Mouse (Mus musculus) embryonic facial prominence, embryonic 15.5 days (tissue): ENCODE measurements around the gene Mrgprf. TPM values are rescaled to one million over a fixed set of nuclear protein-coding genes. Genes with fewer than 3 reads are reported as not detected.
A peak's percentile ranks its signal among the peaks of the same experiment; 100 is the strongest.

Experiments
- ATAC-seq: fragments of 200-750 bp; cut with Nextera tagmentation; 2 replicates; pipeline ENCODE4 v1.8.0; 2017; ENCODE audit warnings: low read depth, moderate TSS enrichment; ENCODE audit not compliant: insufficient number of reproducible peaks, low FRiP score, low TSS enrichment
- H3K27ac ChIP-seq: fragments of 300-500 bp; sonication (generic); replicated peaks from 2 replicates; pipeline ENCODE4 v1.5.1; 2015; ENCODE audit warnings: mild to moderate bottlenecking, inconsistent platforms
- H3K27me3 ChIP-seq: fragments of 300-500 bp; sonication (generic); 2 replicates; pipeline ENCODE4 v1.6.1; 2015; ENCODE audit warnings: inconsistent platforms
- H3K36me3 ChIP-seq: fragments of 300-500 bp; sonication (generic); 2 replicates; pipeline ENCODE4 v1.6.1; 2015; ENCODE audit warnings: mild to moderate bottlenecking, inconsistent platforms
- H3K4me1 ChIP-seq: fragments of 300-500 bp; sonication (generic); 2 replicates; pipeline ENCODE4 v1.6.1; 2015; ENCODE audit warnings: inconsistent platforms
- H3K4me2 ChIP-seq: fragments of 300-500 bp; sonication (generic); replicated peaks from 2 replicates; pipeline ENCODE4 v1.6.1; 2015; ENCODE audit warnings: mild to moderate bottlenecking, inconsistent platforms
- H3K4me3 ChIP-seq: fragments of 300-500 bp; sonication (generic); replicated peaks from 2 replicates; pipeline ENCODE4 v1.5.1; 2015; ENCODE audit warnings: mild to moderate bottlenecking, inconsistent platforms
- H3K9ac ChIP-seq: fragments of 300-500 bp; sonication (generic); 2 replicates; pipeline ENCODE4 v1.6.1; 2015; ENCODE audit warnings: inconsistent platforms
- H3K9me3 ChIP-seq: fragments of 300-500 bp; sonication (generic); replicated peaks from 2 replicates; pipeline ENCODE4 v1.6.1; 2016; ENCODE audit warnings: inconsistent platforms
- WGBS: fragments of 180-500 bp; shearing (Covaris S2); methylation state at CpG from one replicate; pipeline ENCODE4 v1.1.7; 2015; 5-methylcytosine and 5-hydroxymethylcytosine counted together
- polyA plus RNA-seq: library from polyadenylated mRNA; unstranded; fragments of >200 nt; fragmentation: Nextera tagmentation; extraction: Ambion mirVana; gene quantifications from 2 replicates; pipeline ENCODE4 v1.2.1, GENCODE M21; 2015

Gene Mrgprf
- polyA plus RNA-seq = 8.1 and 10.1 TPM in 2 replicates

DNA sequence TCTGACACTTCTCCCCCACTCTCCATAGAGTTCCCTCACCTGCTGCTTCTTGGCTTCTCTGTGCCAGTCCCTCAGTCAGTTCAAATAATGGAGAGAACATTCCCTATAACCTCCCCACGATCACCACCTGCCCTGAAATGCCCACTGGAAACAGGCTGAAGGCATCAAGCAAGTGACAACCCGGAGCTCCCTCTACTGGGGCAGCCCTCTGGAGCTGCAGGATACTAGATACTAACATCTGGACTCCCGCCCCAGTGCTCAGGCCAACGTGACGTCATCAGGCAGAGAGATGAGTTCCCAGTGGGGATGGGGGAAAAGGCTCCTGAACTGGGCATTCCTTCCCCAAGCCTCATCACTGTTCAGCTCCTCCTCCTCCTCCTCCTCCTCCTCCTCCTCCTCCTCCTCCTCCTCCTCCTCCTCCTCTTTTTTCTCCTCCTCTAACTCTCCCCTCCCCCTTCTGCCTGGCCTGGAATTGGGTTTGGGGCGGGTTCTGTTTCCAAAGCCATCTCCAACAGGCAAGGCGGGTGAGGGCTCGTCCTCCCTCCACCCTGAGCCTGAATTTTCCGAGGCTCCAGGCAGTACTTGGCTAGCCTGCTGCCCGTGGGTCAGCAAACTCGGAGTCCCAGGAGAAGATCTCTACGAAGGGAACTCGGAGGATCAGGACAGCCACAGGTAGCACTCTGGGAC, at the start of gene Mrgprf:
TSS of gene Mrgprf (plus strand) at position 508 of the 687 bp plus-strand sequence.
- H3K9me3 ChIP-seq = no peaks in the 10 kb centered on the region
- H3K4me1 ChIP-seq = peaks cover 45% of the 10 kb centered on the region
- H3K9ac ChIP-seq = no peak within 1 kb of the TSS
- peak within 1 kb of the TSS; percentile 24 for H3K4me3 ChIP-seq
- peak within 1 kb of the TSS; percentile 45 for H3K4me2 ChIP-seq
- H3K27me3 ChIP-seq = no peaks in the 10 kb centered on the region
- ATAC-seq = no peak
- H3K27ac ChIP-seq = peak within 1 kb of the TSS; percentile 79
- 26% methylated on average over 13 of the region's 13 CpGs for WGBS
- H3K36me3 ChIP-seq = no peaks in the 10 kb centered on the region

GRCm38 (mm10) chr7:145252715-145253476, 47.7 kb upstream of the Mrgprf start:
- Histone ChIP-seq H3K27me3 (no peaks in the 10 kb centered on the region), H3K4me1 (peaks cover 5% of the 10 kb centered on the region; the same call in 1 of the 2 replicates), H3K27ac (no peak overlapping the region), H3K9ac (no peak overlapping the region), H3K4me3 (no peak overlapping the region), H3K4me2 (no peak overlapping the region), H3K36me3 (peaks cover 36% of the 10 kb centered on the region), H3K9me3 (no peaks in the 10 kb centered on the region)
- peak; percentile 16; the same call in 1 of the 2 replicates for ATAC-seq
- WGBS = 29% methylated on average over 8 of the region's 8 CpGs

DNA sequence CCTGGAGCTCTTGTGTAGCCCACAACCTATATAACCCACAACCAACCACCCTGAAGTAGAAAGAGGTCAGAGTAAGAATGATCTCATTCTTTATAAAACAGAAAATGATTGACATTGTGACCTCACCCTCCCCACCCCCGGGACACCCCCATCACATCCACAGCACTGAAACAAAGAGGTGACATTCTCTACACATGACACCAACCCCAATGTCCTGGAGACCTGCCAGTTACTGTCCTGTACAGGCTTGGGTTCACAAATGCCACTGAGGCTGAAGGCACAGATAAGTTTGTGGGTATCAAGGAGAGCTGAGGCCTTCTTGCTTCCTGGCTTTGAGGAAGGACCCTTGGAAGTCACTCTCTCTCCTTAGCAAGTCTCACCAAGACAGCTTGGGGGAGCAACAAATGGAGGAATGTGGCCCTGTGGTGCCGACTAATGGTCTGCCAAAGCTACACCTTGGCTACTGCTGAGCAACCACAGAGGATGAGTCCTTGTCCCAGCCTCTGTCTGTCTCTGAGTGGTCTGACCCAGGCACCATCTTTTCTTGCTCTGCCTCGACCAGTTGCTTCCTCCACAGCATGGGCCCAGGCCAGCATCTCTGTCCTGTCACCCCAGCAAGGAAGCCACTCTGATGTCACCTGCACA, 46.5 kb upstream of the Mrgprf start:
- H3K4me2 ChIP-seq = no peak overlapping the region
- H3K9ac ChIP-seq = no peak overlapping the region
- peaks cover 37% of the 10 kb centered on the region for H3K36me3 ChIP-seq
- no peak for ATAC-seq
- peaks cover 5% of the 10 kb centered on the region; the same call in 1 of the 2 replicates for H3K4me1 ChIP-seq
- 61% methylated on average over 3 of the region's 3 CpGs for WGBS
- H3K27me3 ChIP-seq = no peaks in the 10 kb centered on the region
- H3K9me3 ChIP-seq = no peaks in the 10 kb centered on the region
- no peak overlapping the region for H3K27ac ChIP-seq
- H3K4me3 ChIP-seq = no peak overlapping the region

- Histone ChIP-seq H3K4me3 (no peak overlapping the region), H3K4me2 (no peak overlapping the region), H3K36me3 (peaks cover 56% of the 10 kb centered on the region), H3K27me3 (no peaks in the 10 kb centered on the region), H3K9ac (no peak overlapping the region), H3K4me1 (peaks cover 5% of the 10 kb centered on the region; the same call in 1 of the 2 replicates), H3K9me3 (no peaks in the 10 kb centered on the region), H3K27ac (no peak overlapping the region)
- ATAC-seq = no peak
- WGBS = 89% methylated on average over 1 of the region's 1 CpGs
Measured at GRCm38 (mm10) chr7:145256092-145256491, 44.5 kb upstream of the Mrgprf start.

DNA sequence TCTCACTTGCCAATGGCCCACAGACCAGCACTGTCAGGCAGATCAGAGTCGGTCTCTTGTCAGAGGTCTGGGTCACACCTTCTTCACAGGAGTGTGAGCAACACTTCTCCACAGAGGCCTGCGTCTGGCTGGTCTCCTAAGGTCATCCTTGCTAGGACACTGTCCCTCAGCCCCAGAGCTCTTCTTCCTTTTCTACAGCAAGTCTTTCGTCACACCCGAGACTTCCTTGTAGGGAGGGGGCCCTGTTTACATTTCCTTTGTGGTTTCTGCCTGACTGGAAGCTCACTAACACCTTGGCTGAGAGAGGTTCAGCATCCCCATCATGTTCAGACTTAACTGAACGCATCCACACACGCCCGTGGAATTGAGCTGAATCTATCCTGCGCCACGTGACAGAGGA, 36.4 kb upstream of the Mrgprf start:
- H3K9ac ChIP-seq = no peak overlapping the region
- no peak for ATAC-seq
- H3K9me3 ChIP-seq = no peaks in the 10 kb centered on the region
- no peak overlapping the region for H3K4me2 ChIP-seq
- no peaks in the 10 kb centered on the region for H3K27me3 ChIP-seq
- no peak overlapping the region for H3K27ac ChIP-seq
- 65% methylated on average over 9 of the region's 9 CpGs for WGBS
- H3K4me3 ChIP-seq = no peak overlapping the region
- H3K36me3 ChIP-seq = peaks cover 66% of the 10 kb centered on the region
- H3K4me1 ChIP-seq = peaks cover 8% of the 10 kb centered on the region; the same call in 1 of the 2 replicates

DNA sequence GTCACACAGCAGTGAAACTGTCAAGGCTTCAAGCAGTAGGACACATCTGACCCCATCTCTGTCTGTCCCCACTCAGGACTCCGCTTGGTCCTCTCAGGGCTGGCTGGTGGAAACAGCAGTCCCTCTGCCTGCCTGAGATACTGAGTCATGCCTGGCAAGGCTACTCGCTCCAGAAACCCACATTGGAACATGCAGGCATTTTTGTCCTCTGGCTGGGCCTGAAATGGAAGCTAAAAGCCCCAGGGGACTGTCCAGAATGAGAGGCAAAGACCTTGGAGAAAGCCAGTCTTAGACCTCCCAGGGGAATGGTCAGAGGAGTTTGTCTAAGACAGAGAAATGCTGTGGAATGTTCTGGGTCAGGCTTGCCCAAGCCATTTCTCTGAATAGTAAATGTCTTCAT, 34.6 kb upstream of the Mrgprf start:
- ATAC-seq = no peak
- Histone ChIP-seq H3K36me3 (peaks cover 66% of the 10 kb centered on the region), H3K27ac (no peak overlapping the region), H3K9ac (no peak overlapping the region), H3K4me3 (no peak overlapping the region), H3K9me3 (no peaks in the 10 kb centered on the region), H3K4me1 (peaks cover 8% of the 10 kb centered on the region; the same call in 1 of the 2 replicates), H3K4me2 (no peak overlapping the region), H3K27me3 (no peaks in the 10 kb centered on the region)
- WGBS = 93% methylated on average over 2 of the region's 2 CpGs

GRCm38 (mm10) chr7:145268890-145269289, 31.7 kb upstream of the Mrgprf start:
- Histone ChIP-seq H3K36me3 (peaks cover 83% of the 10 kb centered on the region), H3K4me1 (peaks cover 8% of the 10 kb centered on the region; the same call in 1 of the 2 replicates), H3K27ac (no peak overlapping the region), H3K9me3 (no peaks in the 10 kb centered on the region), H3K4me3 (no peak overlapping the region), H3K4me2 (no peak overlapping the region), H3K9ac (no peak overlapping the region), H3K27me3 (no peaks in the 10 kb centered on the region)
- no peak for ATAC-seq
- WGBS = 86% methylated on average over 7 of the region's 7 CpGs

GRCm38 (mm10) chr7:145270955-145271354, 29.7 kb upstream of the Mrgprf start:
- Histone ChIP-seq H3K9ac (no peak overlapping the region), H3K9me3 (no peaks in the 10 kb centered on the region), H3K4me2 (no peak overlapping the region), H3K4me3 (no peak overlapping the region), H3K27me3 (no peaks in the 10 kb centered on the region), H3K27ac (no peak overlapping the region), H3K4me1 (no peaks in the 10 kb centered on the region), H3K36me3 (peaks cover 92% of the 10 kb centered on the region)
- ATAC-seq = no peak
- 88% methylated on average over 5 of the region's 5 CpGs for WGBS

GRCm38 (mm10) chr7:145275488-145275887, 25.1 kb upstream of the Mrgprf start:
- Histone ChIP-seq H3K4me3 (no peak overlapping the region), H3K27ac (no peak overlapping the region), H3K9me3 (no peaks in the 10 kb centered on the region), H3K27me3 (no peaks in the 10 kb centered on the region), H3K36me3 (peaks cover 84% of the 10 kb centered on the region), H3K4me2 (no peak overlapping the region), H3K4me1 (no peaks in the 10 kb centered on the region), H3K9ac (no peak overlapping the region)
- no peak for ATAC-seq
- 81% methylated on average over 3 of the region's 3 CpGs for WGBS

GRCm38 (mm10) chr7:145281396-145281795, 19.2 kb upstream of the Mrgprf start:
- Histone ChIP-seq H3K9me3 (no peaks in the 10 kb centered on the region), H3K4me3 (no peak overlapping the region), H3K9ac (no peak overlapping the region), H3K27ac (no peak overlapping the region), H3K4me1 (peaks cover 25% of the 10 kb centered on the region), H3K4me2 (no peak overlapping the region), H3K36me3 (peaks cover 33% of the 10 kb centered on the region), H3K27me3 (no peaks in the 10 kb centered on the region)
- 67% methylated on average over 4 of the region's 4 CpGs for WGBS
- no peak for ATAC-seq

DNA sequence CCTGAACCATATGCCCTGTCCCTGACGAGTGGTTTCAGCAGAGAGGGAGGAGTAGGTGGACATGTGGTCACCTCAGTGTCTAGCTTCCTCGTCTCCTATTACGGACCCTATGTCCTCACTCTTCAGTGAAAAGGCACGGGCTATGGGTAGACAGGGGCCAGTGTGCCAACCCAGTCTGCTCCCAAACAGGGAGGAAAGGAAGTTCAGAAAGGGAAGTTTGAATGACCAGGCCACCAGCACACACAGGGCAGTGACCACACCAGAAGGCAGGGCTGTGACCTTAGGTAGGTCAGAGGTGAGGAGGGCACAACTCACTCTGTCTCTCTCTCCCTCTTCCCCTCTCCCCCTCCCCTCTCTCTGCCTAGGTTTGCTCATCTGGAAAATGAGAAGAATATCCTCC, 17.6 kb upstream of the Mrgprf start:
- Histone ChIP-seq H3K4me1 (peaks cover 25% of the 10 kb centered on the region), H3K9me3 (no peaks in the 10 kb centered on the region), H3K36me3 (peaks cover 22% of the 10 kb centered on the region), H3K27ac (no peak overlapping the region), H3K27me3 (no peaks in the 10 kb centered on the region), H3K4me3 (peak overlapping the region; percentile 63), H3K4me2 (peak overlapping the region; percentile 72), H3K9ac (peak overlapping the region; percentile 48)
- no peak for ATAC-seq
- 40% methylated on average over 4 of the region's 4 CpGs for WGBS
